Mouse (Mus musculus) liver, embryonic 16.5 days (tissue): ENCODE data around the gene Erich3. TPM values are rescaled to one million over a fixed set of nuclear protein-coding genes. Genes with fewer than 3 reads are reported as not detected.

Experiments
- ATAC-seq: fragments of 200-750 bp; cut with Nextera tagmentation; 2 replicates; pipeline ENCODE4 v1.8.0; 2017; ENCODE audit warnings: low read depth, mild to moderate bottlenecking, moderate number of reproducible peaks, moderate library complexity
- H3K27ac ChIP-seq: fragments of 300-500 bp; sonication (generic); 2 replicates; pipeline ENCODE4 v1.5.1; 2014; ENCODE audit warnings: mild to moderate bottlenecking, low read length
- H3K27me3 ChIP-seq: fragments of 300-500 bp; sonication (generic); 2 replicates; pipeline ENCODE4 v1.6.1; 2014; ENCODE audit warnings: low read depth, low read length, mixed read lengths; ENCODE audit not compliant: control insufficient read depth, insufficient read depth
- H3K36me3 ChIP-seq: fragments of 300-500 bp; sonication (generic); 2 replicates; pipeline ENCODE4 v1.6.1; 2014; ENCODE audit warnings: mild to moderate bottlenecking; ENCODE audit not compliant: control insufficient read depth, insufficient read depth
- H3K4me1 ChIP-seq: fragments of 300-500 bp; sonication (generic); 2 replicates; pipeline ENCODE4 v1.6.1; 2014; ENCODE audit warnings: low read depth, low read length, mixed read lengths; ENCODE audit not compliant: control insufficient read depth
- H3K4me2 ChIP-seq: fragments of 300-500 bp; sonication (generic); 2 replicates; pipeline ENCODE4 v1.6.1; 2014; ENCODE audit warnings: low read depth, low read length, mixed read lengths
- H3K4me3 ChIP-seq: fragments of 300-500 bp; sonication (generic); 2 replicates; pipeline ENCODE4 v1.5.1; 2014; ENCODE audit warnings: low read depth, mild to moderate bottlenecking, low read length
- H3K9ac ChIP-seq: fragments of 300-500 bp; sonication (generic); 2 replicates; pipeline ENCODE4 v1.6.1; 2014; ENCODE audit warnings: low read depth, low read length
- H3K9me3 ChIP-seq: fragments of 300-500 bp; sonication (generic); replicated peaks from 2 replicates; pipeline ENCODE4 v1.6.1; 2016; ENCODE audit warnings: low read length; ENCODE audit not compliant: control insufficient read depth
- WGBS: fragments of 180-500 bp; shearing (Covaris S2); extraction: QIAGEN DNeasy Blood & Tissue Kit; methylation state at CpG from one replicate; pipeline ENCODE4 v1.1.7; 2014; ENCODE audit not compliant: insufficient replicate concordance; 5-methylcytosine and 5-hydroxymethylcytosine counted together
- polyA plus RNA-seq: library from polyadenylated mRNA; unstranded; fragments of >200 nt; fragmentation: Nextera tagmentation; extraction: Ambion mirVana; gene quantifications from 2 replicates; pipeline ENCODE4 v1.2.1, GENCODE M21; 2015

Gene Erich3
- polyA plus RNA-seq, 1 experiment from 2014 or later = not detected

GRCm38 (mm10) chr3:154664636-154665035 is 977 bp downstream of the Erich3 start:
- no peak for ATAC-seq
- Histone ChIP-seq H3K27ac (no peak overlapping the region), H3K27me3 (peaks cover 16% of the 10 kb centered on the region), H3K9ac (no peak overlapping the region), H3K36me3 (no peaks in the 10 kb centered on the region), H3K4me1 (no peaks in the 10 kb centered on the region), H3K4me3 (no peak overlapping the region), H3K9me3 (no peaks in the 10 kb centered on the region), H3K4me2 (no peak overlapping the region)
- 25% methylated on average over 4 of the region's 4 CpGs for WGBS

DNA sequence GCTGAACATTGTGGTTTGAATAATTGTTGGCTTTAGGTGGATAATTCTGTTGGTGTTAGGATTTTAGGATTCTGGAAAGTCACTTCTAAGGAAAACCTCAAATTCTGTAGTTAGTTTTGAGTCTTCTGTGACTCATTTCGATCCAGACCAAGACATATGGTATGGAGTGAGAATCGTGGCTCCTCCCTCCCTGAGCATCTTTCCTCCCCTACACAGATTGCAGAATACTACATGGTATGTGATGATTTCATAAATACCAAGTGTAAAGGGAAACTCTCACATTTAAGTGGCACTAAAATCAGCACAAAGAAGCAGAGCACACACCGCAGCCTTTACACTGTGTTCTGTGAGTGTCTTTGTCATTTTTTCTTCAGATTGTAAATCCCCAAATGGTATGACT is 4.8 kb downstream of the Erich3 start:
- Histone ChIP-seq H3K9ac (no peak overlapping the region), H3K36me3 (no peaks in the 10 kb centered on the region), H3K27ac (no peak overlapping the region), H3K27me3 (peaks cover 13% of the 10 kb centered on the region), H3K4me3 (no peak overlapping the region), H3K4me1 (no peaks in the 10 kb centered on the region), H3K4me2 (no peak overlapping the region), H3K9me3 (no peaks in the 10 kb centered on the region)
- 59% methylated on average over 3 of the region's 3 CpGs for WGBS
- no peak for ATAC-seq

- H3K27ac ChIP-seq = no peak overlapping the region
- H3K27me3 ChIP-seq = no peaks in the 10 kb centered on the region
- 58% methylated on average over 6 of the region's 6 CpGs for WGBS
- H3K9ac ChIP-seq = no peak overlapping the region
- H3K4me2 ChIP-seq = no peak overlapping the region
- H3K4me1 ChIP-seq = no peaks in the 10 kb centered on the region
- no peaks in the 10 kb centered on the region for H3K9me3 ChIP-seq
- H3K4me3 ChIP-seq = no peak overlapping the region
- ATAC-seq = no peak
- no peaks in the 10 kb centered on the region for H3K36me3 ChIP-seq
These were observed 6.9 kb downstream of the Erich3 start for GRCm38 (mm10) chr3:154670584-154670983.

DNA sequence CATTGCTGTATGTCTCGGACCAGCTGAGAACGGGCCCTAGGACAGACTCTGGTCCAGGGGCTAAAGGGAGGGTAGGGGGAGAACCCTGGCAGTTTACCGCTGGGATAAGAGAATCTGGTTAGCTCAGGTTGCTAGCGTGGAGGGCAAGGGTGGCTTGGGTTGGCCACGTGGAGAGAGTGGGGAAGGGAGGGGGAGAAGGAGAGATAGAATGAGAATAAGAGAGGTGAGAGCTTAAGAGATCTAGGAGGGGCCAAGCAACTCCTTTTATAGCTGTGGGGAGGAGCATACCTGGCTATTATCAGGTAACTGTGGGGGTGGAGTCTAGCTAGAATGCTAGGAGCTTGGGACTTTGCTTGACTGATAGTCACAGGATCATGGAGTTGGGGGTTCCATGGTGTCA is 7.4 kb downstream of the Erich3 start:
- Histone ChIP-seq H3K36me3 (no peaks in the 10 kb centered on the region), H3K4me2 (no peak overlapping the region), H3K9me3 (no peaks in the 10 kb centered on the region), H3K9ac (no peak overlapping the region), H3K27ac (no peak overlapping the region), H3K27me3 (no peaks in the 10 kb centered on the region), H3K4me3 (no peak overlapping the region), H3K4me1 (no peaks in the 10 kb centered on the region)
- no peak for ATAC-seq
- 50% methylated on average over 5 of the region's 5 CpGs for WGBS

- Histone ChIP-seq H3K9me3 (no peaks in the 10 kb centered on the region), H3K9ac (no peak overlapping the region), H3K36me3 (no peaks in the 10 kb centered on the region), H3K4me1 (no peaks in the 10 kb centered on the region), H3K27me3 (no peaks in the 10 kb centered on the region), H3K4me3 (no peak overlapping the region), H3K27ac (no peak overlapping the region), H3K4me2 (no peak overlapping the region)
- WGBS = 47% methylated on average over 8 of the region's 8 CpGs
- no peak for ATAC-seq
These were observed 9.7 kb downstream of the Erich3 start for GRCm38 (mm10) chr3:154673326-154673725.

GRCm38 (mm10) chr3:154682570-154682969 is 18.9 kb downstream of the Erich3 start:
- Histone ChIP-seq H3K4me1 (no peaks in the 10 kb centered on the region), H3K4me2 (no peak overlapping the region), H3K9me3 (no peaks in the 10 kb centered on the region), H3K4me3 (no peak overlapping the region), H3K27ac (no peak overlapping the region), H3K36me3 (no peaks in the 10 kb centered on the region), H3K9ac (no peak overlapping the region), H3K27me3 (no peaks in the 10 kb centered on the region)
- WGBS = 38% methylated on average over 2 of the region's 2 CpGs
- no peak for ATAC-seq

DNA sequence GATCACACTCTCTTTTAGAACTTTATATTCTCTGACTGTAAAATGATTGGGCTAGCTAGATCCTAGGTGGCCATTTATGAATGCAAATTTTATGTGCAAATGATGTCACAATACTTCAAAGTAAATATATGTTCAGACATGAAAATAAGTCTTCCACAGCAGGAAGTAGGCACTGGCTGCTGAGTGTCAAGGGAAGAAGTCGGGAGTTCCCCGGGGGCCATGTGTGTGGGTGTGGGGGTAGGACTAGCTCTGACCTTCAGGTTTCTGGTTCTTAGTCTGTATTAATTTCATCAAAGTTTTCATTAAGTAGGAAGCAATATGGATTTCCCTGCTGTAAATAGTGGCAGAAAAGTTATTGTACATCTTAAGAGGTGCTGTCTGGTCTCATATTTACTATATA is 20.0 kb downstream of the Erich3 start:
- Histone ChIP-seq H3K36me3 (no peaks in the 10 kb centered on the region), H3K27me3 (no peaks in the 10 kb centered on the region), H3K4me1 (no peaks in the 10 kb centered on the region), H3K4me2 (no peak overlapping the region), H3K27ac (no peak overlapping the region), H3K9ac (no peak overlapping the region), H3K4me3 (no peak overlapping the region), H3K9me3 (no peaks in the 10 kb centered on the region)
- ATAC-seq = no peak
- 66% methylated on average over 2 of the region's 2 CpGs for WGBS

GRCm38 (mm10) chr3:154690260-154690659 is 26.6 kb downstream of the Erich3 start:
- Histone ChIP-seq H3K9me3 (no peaks in the 10 kb centered on the region), H3K4me2 (no peak overlapping the region), H3K36me3 (no peaks in the 10 kb centered on the region), H3K4me1 (no peaks in the 10 kb centered on the region), H3K9ac (no peak overlapping the region), H3K27ac (no peak overlapping the region), H3K4me3 (no peak overlapping the region), H3K27me3 (no peaks in the 10 kb centered on the region)
- ATAC-seq = no peak

DNA sequence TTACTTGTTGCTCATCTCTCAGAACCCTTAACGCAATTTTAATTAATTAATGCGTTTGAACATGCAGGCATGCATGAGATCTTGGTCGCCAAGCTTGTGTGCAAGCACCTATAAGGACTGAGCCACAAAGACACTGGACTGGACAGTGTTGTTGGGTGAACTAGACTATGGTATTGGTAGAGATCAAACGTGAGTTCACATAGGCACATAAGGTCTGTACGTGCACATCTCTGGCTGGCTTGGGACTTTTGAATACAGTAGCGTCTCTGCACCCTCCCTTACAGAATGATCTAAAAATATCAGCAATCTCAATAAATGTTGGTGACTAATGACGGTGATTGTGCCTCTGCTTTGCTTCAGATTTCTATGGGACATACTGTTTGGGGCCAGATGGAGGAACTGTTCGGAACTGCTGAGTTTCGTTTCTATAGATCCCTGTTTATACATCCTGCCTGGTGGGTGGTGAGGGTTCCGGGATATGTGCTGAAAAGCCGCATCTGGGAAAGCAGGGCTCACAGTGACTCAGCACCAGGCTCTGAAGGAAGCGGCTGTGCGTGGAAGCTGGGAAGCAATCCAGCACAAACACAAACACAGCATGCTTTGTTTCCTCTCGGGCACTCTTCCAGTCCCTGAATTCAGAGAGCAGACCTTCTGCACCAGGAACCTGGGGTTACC is 28.4 kb downstream of the Erich3 start:
- Histone ChIP-seq H3K27me3 (no peaks in the 10 kb centered on the region), H3K4me1 (no peaks in the 10 kb centered on the region), H3K27ac (no peak overlapping the region), H3K4me2 (no peak overlapping the region), H3K9me3 (no peaks in the 10 kb centered on the region), H3K36me3 (no peaks in the 10 kb centered on the region), H3K4me3 (no peak overlapping the region), H3K9ac (no peak overlapping the region)
- 31% methylated on average over 14 of the region's 14 CpGs for WGBS
- peak; percentile 60 for ATAC-seq
